Mouse (Mus musculus) erythroblast, embryonic 14.5 days (primary cell): ENCODE data around the gene Gm49369.

ENCODE experiments used
- GATA1 ChIP-seq: IDR thresholded peaks from 2 replicates; pipeline ENCODE4 v1.6.1; 2012; ENCODE audit warnings: low read length, inconsistent platforms, mixed read lengths
- TAL1 ChIP-seq: IDR thresholded peaks from 3 replicates; pipeline ENCODE4 v1.6.1; 2012; ENCODE audit warnings: low read length, inconsistent platforms, mixed read lengths

GRCm38 (mm10) chr7:142370937-142371336 is 11.5 kb downstream of the Gm49369 start:
- TF ChIP-seq TAL1 (no peak), GATA1 (no peak)
